Mouse (Mus musculus) gastrocnemius, adult 18-20 months (tissue): Measurements from ENCODE around the gene Hoxc8. TPM values are rescaled to one million over a fixed set of nuclear protein-coding genes. Genes with fewer than 3 reads are reported as not detected.

Experiments
- DNase-seq: peaks from one replicate; pipeline ENCODE4 v3.0.0; 2021; ENCODE audit warnings: low spot score
- microRNA-seq: library from miRNA; unstranded; fragments of <30 nt; microRNA quantifications from one replicate; pipeline ENCODE4 v1.2.0, GENCODE M21; 2021
- total RNA-seq, 2 experiments: library from RNA; stranded (reverse); gene quantifications; 2 replicates each; pipeline ENCODE4 v1.2.3; 2021

The Hoxc8 gene
- total RNA-seq, 2 experiments from 2014 or later, result 1.3 to 1.9 TPM

DNA sequence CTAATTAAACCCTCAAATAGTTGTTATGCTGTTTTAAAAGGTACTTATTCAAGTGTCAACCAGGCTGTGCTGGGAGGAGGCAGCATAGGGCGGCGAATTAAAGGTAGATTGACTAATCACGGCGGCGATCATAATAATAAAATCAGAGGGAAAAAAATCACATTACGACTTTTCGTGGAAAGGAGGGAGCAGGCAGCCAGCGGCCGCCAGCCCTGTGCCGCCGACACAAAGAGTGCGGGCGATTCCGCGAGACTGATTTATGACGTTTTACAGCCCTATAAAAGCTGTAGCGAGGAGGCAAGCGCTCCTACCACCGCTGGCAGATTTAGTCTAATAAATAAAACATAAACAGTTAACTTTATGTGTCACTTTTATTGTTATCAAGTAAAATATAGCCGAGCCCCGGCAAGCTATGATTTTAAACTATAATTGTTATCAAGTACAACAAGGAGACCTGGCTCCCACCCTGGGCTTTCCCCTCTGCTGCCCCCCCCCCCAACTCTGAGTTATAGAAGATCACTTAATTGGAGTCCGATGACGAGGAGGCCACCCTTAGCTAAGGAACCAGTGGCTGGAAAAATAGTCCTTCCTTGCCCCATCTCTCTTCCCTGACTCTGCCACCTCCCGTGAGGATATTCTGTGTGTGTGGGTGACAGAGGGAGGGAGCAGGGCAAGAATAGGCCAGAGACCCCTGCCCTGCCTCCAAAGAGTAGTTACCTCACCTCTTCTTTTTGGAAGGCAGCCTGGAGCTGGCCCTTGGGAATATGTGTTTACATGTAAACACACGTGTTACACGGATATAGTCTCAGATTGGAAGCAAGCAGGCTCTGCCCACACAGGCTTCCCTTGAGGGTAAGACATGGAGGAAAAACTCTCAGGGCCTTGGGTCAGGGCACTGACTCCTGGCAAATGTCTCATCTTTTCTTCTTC is 42.5 kb downstream of the Hoxc8 start:
- DNase-seq, result no peak

GRCm38 (mm10) chr15:103034043-103034806 is 43.8 kb downstream of the Hoxc8 start:
- no peak for DNase-seq

GRCm38 (mm10) chr15:103034807-103035547 is 44.6 kb downstream of the Hoxc8 start:
- DNase-seq, result no peak

DNA sequence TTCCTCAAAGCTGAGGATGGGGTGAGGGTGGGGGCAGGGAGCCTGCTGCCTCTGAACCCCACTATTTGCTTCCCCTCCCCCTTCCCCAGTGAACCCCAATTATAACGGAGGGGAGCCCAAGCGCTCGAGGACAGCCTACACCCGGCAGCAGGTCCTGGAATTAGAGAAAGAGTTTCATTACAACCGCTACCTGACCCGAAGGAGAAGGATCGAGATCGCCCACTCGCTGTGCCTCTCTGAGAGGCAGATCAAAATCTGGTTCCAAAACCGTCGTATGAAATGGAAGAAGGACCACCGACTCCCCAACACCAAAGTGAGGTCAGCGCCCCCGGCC is 45.1 kb downstream of the Hoxc8 start:
- no peak for DNase-seq

DNA sequence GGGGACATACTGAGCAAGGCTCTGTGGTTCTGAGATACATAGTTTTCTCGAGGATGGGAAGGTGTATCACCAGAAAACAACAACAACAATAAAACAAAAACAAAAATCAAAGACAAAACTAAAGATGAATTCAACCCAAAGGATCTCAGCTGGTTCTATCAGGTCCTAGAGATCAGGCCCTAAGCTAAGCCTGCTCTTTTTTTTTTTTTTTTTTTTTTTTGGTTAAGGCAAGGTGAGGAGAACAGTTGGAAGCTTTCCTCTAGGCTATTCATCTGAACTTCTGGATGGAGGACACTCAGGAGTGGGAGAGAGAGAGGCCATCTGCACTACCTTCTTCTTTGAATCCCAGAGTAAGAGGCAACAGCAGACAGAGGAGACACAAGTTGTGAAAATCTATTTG is 47.2 kb downstream of the Hoxc8 start:
- no peak for DNase-seq

- no peak for DNase-seq
Measured at GRCm38 (mm10) chr15:103038701-103039480, 48.5 kb downstream of the Hoxc8 start.

DNA sequence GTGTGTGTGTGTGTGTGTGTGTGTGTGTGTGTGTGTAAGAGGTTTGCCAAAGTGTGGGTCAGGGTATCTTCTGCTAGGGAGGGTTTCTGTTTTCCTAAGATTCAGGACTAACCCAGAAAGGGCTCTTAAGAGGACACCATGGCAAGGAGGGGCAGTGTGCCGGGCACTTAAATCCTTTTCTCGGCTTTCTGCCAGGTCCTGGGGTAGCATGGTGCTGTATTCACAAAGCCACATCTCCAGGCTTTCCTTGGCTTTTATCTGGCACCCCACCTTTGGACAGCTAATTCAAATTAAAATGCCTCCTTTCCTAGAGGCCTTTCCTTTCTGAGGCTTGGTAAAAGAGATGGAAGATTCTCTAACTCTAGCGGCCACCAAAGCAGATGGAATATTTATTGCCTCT is 49.2 kb downstream of the Hoxc8 start:
- DNase-seq, result no peak

DNA sequence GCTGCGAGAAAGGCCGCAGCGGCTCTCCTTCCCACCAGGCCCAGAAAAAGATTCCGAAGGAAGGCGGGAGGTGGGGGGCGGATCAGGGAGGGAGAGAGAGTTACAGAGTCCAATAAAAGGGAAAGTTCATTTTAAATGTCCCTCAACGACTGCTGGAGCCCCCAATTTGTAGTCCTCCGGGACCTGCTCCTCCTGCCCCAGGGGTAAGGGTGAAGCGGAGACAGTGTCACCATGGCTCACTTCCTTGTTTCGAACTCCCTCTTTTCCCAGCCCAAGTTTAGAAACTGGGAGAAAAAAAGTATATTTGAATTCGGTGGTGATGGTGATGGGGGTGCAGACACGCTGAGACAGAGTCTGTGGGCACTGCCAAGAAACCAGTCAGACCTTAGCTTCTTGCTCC is 50.2 kb downstream of the Hoxc8 start:
- no peak for DNase-seq

- no peak for DNase-seq
Measured at GRCm38 (mm10) chr15:103041613-103042012, 51.2 kb downstream of the Hoxc8 start.

DNA sequence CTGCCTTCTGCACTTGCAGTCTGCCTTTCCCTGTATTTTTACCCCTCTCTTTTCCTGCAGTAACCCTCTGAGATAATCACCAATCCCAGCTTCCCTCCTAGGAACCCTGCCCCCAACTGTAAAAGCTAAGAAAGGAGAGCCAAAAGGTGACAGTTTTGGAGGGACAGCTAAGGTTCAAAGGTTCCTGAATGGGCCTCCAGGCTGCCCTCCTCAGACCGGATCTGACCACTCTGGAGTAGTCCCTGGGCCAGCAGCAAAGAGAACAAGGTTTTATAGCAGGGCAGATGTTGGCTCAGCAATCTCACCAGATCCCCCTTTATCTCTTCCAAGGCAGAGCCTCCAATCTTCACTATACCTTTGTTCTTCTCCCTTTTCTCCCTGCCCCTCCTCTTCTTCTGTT is 51.8 kb downstream of the Hoxc8 start:
- no peak for DNase-seq

Small RNA genes lying within 50 kb of the gene (microRNA-seq; reads per million reads assigned to microRNA genes)
- 5,121 reads per million, percentile 91 among the genes with 10 or more reads in this experiment for gene Mir196a-2
- 1,572 reads per million, percentile 87 among the genes with 10 or more reads in this experiment for gene Mir615

Other genes with a start within 250 kb of the Hoxc8 start
- gene Hoxc13, start 69.5 kb upstream of the Hoxc8 start, total RNA-seq, result not detected
- gene Hoxc12, start 53.9 kb upstream of the Hoxc8 start, total RNA-seq, result not detected
- 1 to 10 TPM; 6.7 to 8.3 TPM for gene Hoxc11, start 36.2 kb upstream of the Hoxc8 start, total RNA-seq
- 10 to 100 TPM; 78.5 to 88.0 TPM for gene Hoxc10, start 23.8 kb upstream of the Hoxc8 start, total RNA-seq
- gene Hoxc5, start 23.2 kb upstream of the Hoxc8 start, total RNA-seq, result 1 to 10 TPM; 1.5 to 2.1 TPM
- gene Hoxc9, start 14.2 kb upstream of the Hoxc8 start, total RNA-seq, result 1 to 10 TPM; 6.8 to 7.4 TPM
- gene Hoxc6, start 7.7 kb downstream of the Hoxc8 start, total RNA-seq, result 1 to 10 TPM; 5.3 to 5.8 TPM
- gene Hoxc4, start 28.3 kb downstream of the Hoxc8 start, total RNA-seq, result 1 to 10 TPM; 3.8 to 5.3 TPM
- 10 to 100 TPM in 1 of 2 experiments, 1 to 10 TPM in 1; 9.4 to 11.3 TPM for gene Smug1, start 176.5 kb downstream of the Hoxc8 start, total RNA-seq
- 10 to 100 TPM; 25.4 to 35.6 TPM for gene Cbx5, start 249.2 kb downstream of the Hoxc8 start, total RNA-seq
- gene Hnrnpa1, start 249.8 kb downstream of the Hoxc8 start, total RNA-seq, result 10 to 100 TPM; 77.2 to 94.8 TPM